Mouse (Mus musculus): ENCODE results near the gene Igsf1.

Igsf1 gene

GRCm38 (mm10) chrX:49797213-49798019 is at the start of gene Igsf1:
Gene Igsf1, minus strand, starts transcription at chrX:49797749.
- no peak for DNase-seq (ENCODE audit: low spot score)

GRCm38 (mm10) chrX:49770828-49771227 is 26.7 kb downstream of the Igsf1 start:
- no peak for DNase-seq (ENCODE audit: low spot score)

GRCm38 (mm10) chrX:49745192-49745591 is 52.4 kb downstream of the Igsf1 start:
- no peak for DNase-seq (ENCODE audit: low spot score)

GRCm38 (mm10) chrX:49734959-49735358 is 62.6 kb downstream of the Igsf1 start, which contains the start of gene Olfr1321:
Gene Olfr1321, minus strand, starts transcription at chrX:49735059.
- no peak for DNase-seq (ENCODE audit: low spot score)
